Mouse (Mus musculus): ENCODE data around the gene Fam120a. TPM values are rescaled to one million over a fixed set of nuclear protein-coding genes. Genes with fewer than 3 reads are reported as not detected.
A peak's percentile ranks its signal among the peaks of the same experiment; 100 is the strongest.

The Fam120a gene
- polyA plus RNA-seq, 1 experiment from 2014 or later: 18.1 TPM

DNA sequence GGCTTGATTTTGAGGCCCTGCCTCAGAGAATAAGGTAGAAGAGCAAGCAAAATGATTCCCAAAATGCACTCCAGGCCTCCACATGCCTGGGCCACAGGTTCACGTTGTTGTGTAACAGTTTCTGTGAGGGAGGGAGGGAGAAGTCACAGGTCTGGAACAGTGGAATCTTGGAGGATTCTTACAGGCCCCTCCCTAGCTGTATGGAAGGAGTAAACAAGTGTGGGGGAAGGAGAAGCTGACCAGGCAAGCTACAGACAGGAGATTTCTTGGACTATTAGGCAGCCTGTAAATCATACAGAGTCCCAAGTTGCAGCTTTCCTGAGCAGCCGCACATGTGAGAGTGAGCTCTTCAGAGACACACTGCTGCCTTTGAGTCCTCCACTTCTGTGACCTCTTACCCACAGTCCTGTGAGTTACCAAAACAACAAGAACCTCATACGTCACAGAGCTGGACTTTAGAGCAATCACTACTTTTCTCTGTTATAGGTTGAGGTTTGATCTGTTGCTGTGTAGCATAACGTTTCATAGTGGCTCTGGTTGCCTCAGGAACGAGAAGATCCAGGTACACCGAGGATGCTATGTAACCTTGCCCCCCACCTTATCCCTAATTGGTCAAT, 14.8 kb upstream of the Fam120a start:
- Histone ChIP-seq H3K27ac (replicated peaks) (peak overlapping the region; percentile 50), H3K9me3 (ENCODE audit: control insufficient read depth, low read length) (no peaks in the 10 kb centered on the region), H3K9ac (ENCODE audit: low read length) (no peak overlapping the region), H3K4me2 (replicated peaks; ENCODE audit: low read depth) (no peak overlapping the region), H3K4me1 (replicated peaks; ENCODE audit: control insufficient read depth, insufficient read depth) (peaks cover 4% of the 10 kb centered on the region; the same call in 1 of the 2 replicates), H3K27me3 (ENCODE audit: control insufficient read depth, insufficient read depth, low read length) (no peaks in the 10 kb centered on the region), H3K4me3 (ENCODE audit: low read depth, low read length) (no peak overlapping the region), H3K36me3 (ENCODE audit: control insufficient read depth, insufficient read depth, low read length) (no peaks in the 10 kb centered on the region)
- ATAC-seq (ENCODE audit: low FRiP score, low TSS enrichment): peak; percentile 65
- no peak for DNase-seq (ENCODE audit: low spot score)
- TF ChIP-seq EP300 (optimal IDR thresholded peaks at IDR 0.05): no peak
- no peak for TF ChIP-seq CTCF (IDR thresholded peaks at IDR 0.05; ENCODE audit: low read depth)
- WGBS: 49% methylated on average over 6 of the region's 6 CpGs

DNA sequence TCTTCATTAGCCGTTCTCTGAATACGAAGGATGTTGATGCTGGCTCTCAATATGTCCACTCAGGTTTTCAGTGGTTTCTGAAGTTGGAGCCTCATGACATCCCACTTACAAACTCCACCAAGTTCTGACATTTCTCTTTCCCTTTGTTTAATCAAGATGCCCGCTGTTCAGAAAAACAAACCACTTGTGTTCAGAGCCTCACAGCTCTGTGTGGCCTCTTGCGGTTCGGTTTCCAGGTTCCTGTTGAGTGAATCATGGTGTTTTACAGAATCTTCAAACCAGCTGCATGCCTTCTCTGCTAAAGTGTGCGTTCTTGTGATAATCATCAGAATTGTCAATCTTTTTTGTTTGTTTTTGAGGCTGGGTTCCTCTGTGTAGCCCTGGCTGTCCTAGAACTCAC, 11.3 kb upstream of the Fam120a start:
- H3K9me3 ChIP-seq (ENCODE audit: control insufficient read depth, low read length): no peaks in the 10 kb centered on the region
- no peak overlapping the region for H3K9ac ChIP-seq (ENCODE audit: low read length)
- DNase-seq (ENCODE audit: low spot score): peak; percentile 29
- H3K27ac ChIP-seq (replicated peaks): 0 out of 2 replicates have a peak overlapping the region, but pooled peaks have one; percentile 30
- peak; percentile 77 for ATAC-seq (ENCODE audit: low FRiP score, low TSS enrichment)
- H3K4me3 ChIP-seq (ENCODE audit: low read depth, low read length): no peak overlapping the region
- TF ChIP-seq CTCF (IDR thresholded peaks at IDR 0.05; ENCODE audit: low read depth): no peak
- no peak for TF ChIP-seq EP300 (optimal IDR thresholded peaks at IDR 0.05)
- H3K36me3 ChIP-seq (ENCODE audit: control insufficient read depth, insufficient read depth, low read length): no peaks in the 10 kb centered on the region
- no peak overlapping the region for H3K4me2 ChIP-seq (replicated peaks; ENCODE audit: low read depth)
- H3K27me3 ChIP-seq (ENCODE audit: control insufficient read depth, insufficient read depth, low read length): no peaks in the 10 kb centered on the region
- H3K4me1 ChIP-seq (replicated peaks; ENCODE audit: control insufficient read depth, insufficient read depth): peaks cover 4% of the 10 kb centered on the region; the same call in 1 of the 2 replicates
- WGBS: 54% methylated on average over 6 of the region's 6 CpGs

DNA sequence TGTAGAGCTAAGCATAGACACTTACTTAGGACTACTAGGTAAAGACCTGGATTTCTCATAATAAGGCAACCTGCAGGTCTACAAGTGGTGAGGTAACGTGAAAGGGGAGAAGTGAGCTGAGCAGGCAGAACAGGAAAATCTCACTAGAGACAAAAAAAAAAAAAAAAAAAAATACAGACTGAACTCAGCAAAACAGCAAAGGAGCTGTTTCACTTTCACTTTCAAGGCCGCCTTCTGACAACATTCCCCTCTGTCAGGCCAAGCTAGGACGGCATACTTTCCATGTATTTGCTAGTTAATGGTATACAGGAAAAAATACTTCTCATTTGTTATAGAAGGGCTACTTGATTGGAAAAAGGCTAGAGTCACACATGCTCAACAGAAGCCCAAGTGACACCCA, 10.0 kb upstream of the Fam120a start:
- Histone ChIP-seq H3K9ac (ENCODE audit: low read length) (no peak overlapping the region), H3K9me3 (ENCODE audit: control insufficient read depth, low read length) (no peaks in the 10 kb centered on the region), H3K4me1 (replicated peaks; ENCODE audit: control insufficient read depth, insufficient read depth) (peaks cover 4% of the 10 kb centered on the region; the same call in 1 of the 2 replicates), H3K4me2 (replicated peaks; ENCODE audit: low read depth) (peak overlapping the region; percentile 39), H3K27me3 (ENCODE audit: control insufficient read depth, insufficient read depth, low read length) (no peaks in the 10 kb centered on the region), H3K36me3 (ENCODE audit: control insufficient read depth, insufficient read depth, low read length) (no peaks in the 10 kb centered on the region), H3K27ac (replicated peaks) (peak overlapping the region; percentile 65; the same call in 1 of the 2 replicates), H3K4me3 (ENCODE audit: low read depth, low read length) (no peak overlapping the region)
- ATAC-seq (ENCODE audit: low FRiP score, low TSS enrichment) (peak; percentile 17; the same call in 1 of the 2 replicates), DNase-seq (ENCODE audit: low spot score) (peak; percentile 45)
- 11% methylated on average over 3 of the region's 3 CpGs for WGBS
- no peak for TF ChIP-seq CTCF (IDR thresholded peaks at IDR 0.05; ENCODE audit: low read depth)
- no peak for TF ChIP-seq EP300 (optimal IDR thresholded peaks at IDR 0.05)

DNA sequence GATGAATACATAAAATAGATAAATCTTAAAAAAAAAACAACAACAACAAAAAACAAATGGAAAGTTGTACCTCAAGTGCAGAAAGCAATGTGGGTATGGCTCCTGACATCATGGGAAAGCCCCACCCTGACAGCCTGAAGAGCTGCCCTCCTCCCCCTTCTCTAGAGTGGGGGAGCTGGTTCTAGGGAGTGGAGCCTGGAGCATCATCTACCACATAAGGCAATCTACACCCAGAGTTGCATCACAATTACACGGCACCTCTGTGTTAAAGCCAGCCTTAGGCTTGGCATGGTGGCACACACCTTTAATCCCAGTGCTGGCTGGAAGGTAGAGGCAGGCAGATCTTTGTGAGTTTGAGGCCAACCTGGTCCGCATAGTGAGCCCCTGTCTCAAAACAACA, 6.9 kb upstream of the Fam120a start:
- Histone ChIP-seq H3K4me3 (ENCODE audit: low read depth, low read length) (no peak overlapping the region), H3K9me3 (ENCODE audit: control insufficient read depth, low read length) (no peaks in the 10 kb centered on the region), H3K36me3 (ENCODE audit: control insufficient read depth, insufficient read depth, low read length) (no peaks in the 10 kb centered on the region; the same call in 1 of the 2 replicates), H3K4me2 (replicated peaks; ENCODE audit: low read depth) (no peak overlapping the region), H3K4me1 (replicated peaks; ENCODE audit: control insufficient read depth, insufficient read depth) (peaks cover 4% of the 10 kb centered on the region; the same call in 1 of the 2 replicates), H3K9ac (ENCODE audit: low read length) (no peak overlapping the region), H3K27me3 (ENCODE audit: control insufficient read depth, insufficient read depth, low read length) (no peaks in the 10 kb centered on the region), H3K27ac (replicated peaks) (no peak overlapping the region)
- WGBS: 83% methylated on average over 2 of the region's 2 CpGs
- DNase-seq (ENCODE audit: low spot score): no peak
- no peak for ATAC-seq (ENCODE audit: low FRiP score, low TSS enrichment)
- TF ChIP-seq EP300 (optimal IDR thresholded peaks at IDR 0.05) (no peak), CTCF (IDR thresholded peaks at IDR 0.05; ENCODE audit: low read depth) (no peak)

DNA sequence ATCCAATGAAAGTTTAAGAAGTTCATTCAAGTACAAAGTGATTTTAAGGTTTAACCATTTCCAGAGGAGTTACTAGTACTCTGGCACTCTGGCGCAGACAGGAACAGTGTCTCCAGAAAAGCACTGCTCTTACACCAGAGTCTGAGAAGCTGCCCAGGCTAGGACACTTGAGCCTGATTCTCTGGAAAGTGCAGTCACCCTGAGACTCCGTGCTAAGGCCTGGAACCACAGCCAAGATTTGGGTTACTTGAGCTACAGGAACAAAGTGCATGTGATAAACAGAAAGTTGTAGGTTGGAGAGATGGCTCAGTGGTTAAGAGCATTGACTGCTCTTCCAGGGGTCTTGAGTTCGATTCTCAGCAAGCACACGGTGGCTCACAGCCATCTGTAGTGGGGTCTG, 6.4 kb upstream of the Fam120a start:
- TF ChIP-seq CTCF (IDR thresholded peaks at IDR 0.05; ENCODE audit: low read depth) (no peak), EP300 (optimal IDR thresholded peaks at IDR 0.05) (no peak)
- no peak for ATAC-seq (ENCODE audit: low FRiP score, low TSS enrichment)
- Histone ChIP-seq H3K4me1 (replicated peaks; ENCODE audit: control insufficient read depth, insufficient read depth) (peaks cover 4% of the 10 kb centered on the region; the same call in 1 of the 2 replicates), H3K9ac (ENCODE audit: low read length) (no peak overlapping the region), H3K27me3 (ENCODE audit: control insufficient read depth, insufficient read depth, low read length) (no peaks in the 10 kb centered on the region), H3K27ac (replicated peaks) (no peak overlapping the region), H3K36me3 (ENCODE audit: control insufficient read depth, insufficient read depth, low read length) (no peaks in the 10 kb centered on the region; the same call in 1 of the 2 replicates), H3K4me2 (replicated peaks; ENCODE audit: low read depth) (no peak overlapping the region), H3K4me3 (ENCODE audit: low read depth, low read length) (no peak overlapping the region), H3K9me3 (ENCODE audit: control insufficient read depth, low read length) (no peaks in the 10 kb centered on the region)
- no peak for DNase-seq (ENCODE audit: low spot score)
- WGBS: 82% methylated on average over 4 of the region's 4 CpGs

- DNase-seq (ENCODE audit: low spot score) (peak; percentile 7), ATAC-seq (ENCODE audit: low FRiP score, low TSS enrichment) (no peak)
- WGBS: 66% methylated on average over 5 of the region's 5 CpGs
- TF ChIP-seq EP300 (optimal IDR thresholded peaks at IDR 0.05) (no peak), CTCF (IDR thresholded peaks at IDR 0.05; ENCODE audit: low read depth) (no peak)
- H3K4me3 ChIP-seq (ENCODE audit: low read depth, low read length): no peak overlapping the region
- no peaks in the 10 kb centered on the region; the same call in 1 of the 2 replicates for H3K36me3 ChIP-seq (ENCODE audit: control insufficient read depth, insufficient read depth, low read length)
- H3K9me3 ChIP-seq (ENCODE audit: control insufficient read depth, low read length): no peaks in the 10 kb centered on the region
- H3K9ac ChIP-seq (ENCODE audit: low read length): no peak overlapping the region
- H3K4me2 ChIP-seq (replicated peaks; ENCODE audit: low read depth): no peak overlapping the region
- peaks cover under 1% of the 10 kb centered on the region; the same call in 1 of the 2 replicates for H3K4me1 ChIP-seq (replicated peaks; ENCODE audit: control insufficient read depth, insufficient read depth)
- H3K27me3 ChIP-seq (ENCODE audit: control insufficient read depth, insufficient read depth, low read length): no peaks in the 10 kb centered on the region
- H3K27ac ChIP-seq (replicated peaks): no peak overlapping the region
These were observed 5.4 kb upstream of the Fam120a start for GRCm38 (mm10) chr13:48973231-48973630.

Measured in stomach, postnatal 0 days (tissue).